Mouse (Mus musculus) forebrain, embryonic 13.5 days (tissue): Measurements from ENCODE around the gene Ksr1. TPM values are rescaled to one million over a fixed set of nuclear protein-coding genes. Genes with fewer than 3 reads are reported as not detected.

Source experiments
- ATAC-seq: fragments of 200-750 bp; cut with Nextera tagmentation; 2 replicates; pipeline ENCODE4 v1.8.0; 2017
- H3K27ac ChIP-seq: fragments of 300-500 bp; sonication (generic); 2 replicates; pipeline ENCODE4 v1.5.1; 2015; ENCODE audit warnings: inconsistent platforms, mild to moderate bottlenecking, moderate library complexity
- H3K27me3 ChIP-seq: fragments of 300-500 bp; sonication (generic); 2 replicates; pipeline ENCODE4 v1.6.1; 2015; ENCODE audit warnings: mild to moderate bottlenecking, inconsistent platforms
- H3K36me3 ChIP-seq: fragments of 300-500 bp; sonication (generic); 2 replicates; pipeline ENCODE4 v1.6.1; 2015; ENCODE audit warnings: mild to moderate bottlenecking, inconsistent platforms; ENCODE audit not compliant: poor library complexity, severe bottlenecking
- H3K4me1 ChIP-seq: fragments of 300-500 bp; sonication (generic); 2 replicates; pipeline ENCODE4 v1.6.1; 2015; ENCODE audit warnings: inconsistent platforms
- H3K4me2 ChIP-seq: fragments of 300-500 bp; sonication (generic); 2 replicates; pipeline ENCODE4 v1.6.1; 2015; ENCODE audit warnings: inconsistent platforms, mild to moderate bottlenecking, moderate library complexity
- H3K4me3 ChIP-seq: fragments of 300-500 bp; sonication (generic); 2 replicates; pipeline ENCODE4 v1.5.1; 2015; ENCODE audit warnings: mild to moderate bottlenecking, inconsistent platforms
- H3K9ac ChIP-seq: fragments of 300-500 bp; sonication (generic); 2 replicates; pipeline ENCODE4 v1.6.1; 2015; ENCODE audit warnings: mild to moderate bottlenecking, inconsistent platforms
- H3K9me3 ChIP-seq: fragments of 300-500 bp; sonication (generic); replicated peaks from 2 replicates; pipeline ENCODE4 v1.6.1; 2016; ENCODE audit warnings: inconsistent platforms
- WGBS: fragments of 180-500 bp; shearing (Covaris S2); methylation state at CpG from one replicate; pipeline ENCODE4 v1.1.7; 2015; 5-methylcytosine and 5-hydroxymethylcytosine counted together
- polyA plus RNA-seq: library from polyadenylated mRNA; unstranded; fragments of >200 nt; fragmentation: Nextera tagmentation; extraction: Ambion mirVana; gene quantifications from 2 replicates; pipeline ENCODE4 v1.2.1, GENCODE M21; 2015

Ksr1 gene
- polyA plus RNA-seq, 1 experiment from 2014 or later = 4.1 TPM

GRCm38 (mm10) chr11:79023342-79023741 lies 122.9 kb downstream of the Ksr1 start:
- Histone ChIP-seq H3K27me3 (no peaks in the 10 kb centered on the region), H3K4me2 (no peak overlapping the region), H3K27ac (no peak overlapping the region), H3K9me3 (no peaks in the 10 kb centered on the region), H3K4me3 (no peak overlapping the region), H3K9ac (no peak overlapping the region; the same call in 1 of the 2 replicates), H3K4me1 (no peaks in the 10 kb centered on the region), H3K36me3 (peaks cover 45% of the 10 kb centered on the region)
- no peak for ATAC-seq
- WGBS = 56% methylated on average over 7 of the region's 7 CpGs

GRCm38 (mm10) chr11:79022836-79023235 lies 123.4 kb downstream of the Ksr1 start:
- Histone ChIP-seq H3K27me3 (no peaks in the 10 kb centered on the region), H3K36me3 (peaks cover 43% of the 10 kb centered on the region), H3K9me3 (no peaks in the 10 kb centered on the region), H3K9ac (no peak overlapping the region; the same call in 1 of the 2 replicates), H3K4me3 (no peak overlapping the region), H3K27ac (no peak overlapping the region), H3K4me2 (no peak overlapping the region), H3K4me1 (no peaks in the 10 kb centered on the region)
- ATAC-seq = no peak
- WGBS = 71% methylated on average over 4 of the region's 4 CpGs

GRCm38 (mm10) chr11:79020535-79021045 lies 125.6 kb downstream of the Ksr1 start:
- 89% methylated on average over 21 of the region's 21 CpGs for WGBS
- no peak overlapping the region for H3K27ac ChIP-seq
- H3K36me3 ChIP-seq = peaks cover 57% of the 10 kb centered on the region
- no peak for ATAC-seq
- no peak overlapping the region for H3K4me2 ChIP-seq
- H3K9ac ChIP-seq = no peak overlapping the region
- H3K4me1 ChIP-seq = no peaks in the 10 kb centered on the region
- no peaks in the 10 kb centered on the region for H3K27me3 ChIP-seq
- no peaks in the 10 kb centered on the region for H3K9me3 ChIP-seq
- no peak overlapping the region for H3K4me3 ChIP-seq

GRCm38 (mm10) chr11:79019839-79020534 lies 126.2 kb downstream of the Ksr1 start:
- H3K27me3 ChIP-seq = no peaks in the 10 kb centered on the region
- no peak overlapping the region for H3K9ac ChIP-seq
- H3K4me1 ChIP-seq = no peaks in the 10 kb centered on the region
- peaks cover 58% of the 10 kb centered on the region for H3K36me3 ChIP-seq
- ATAC-seq = no peak
- no peak overlapping the region for H3K4me2 ChIP-seq
- no peak overlapping the region for H3K4me3 ChIP-seq
- no peak overlapping the region for H3K27ac ChIP-seq
- WGBS = 87% methylated on average over 17 of the region's 17 CpGs
- H3K9me3 ChIP-seq = no peaks in the 10 kb centered on the region

GRCm38 (mm10) chr11:79018954-79019704 lies 127.1 kb downstream of the Ksr1 start:
- Histone ChIP-seq H3K27me3 (no peaks in the 10 kb centered on the region), H3K9me3 (no peaks in the 10 kb centered on the region), H3K36me3 (peaks cover 58% of the 10 kb centered on the region), H3K4me3 (no peak overlapping the region), H3K9ac (no peak overlapping the region), H3K27ac (no peak overlapping the region), H3K4me1 (peaks cover 5% of the 10 kb centered on the region), H3K4me2 (no peak overlapping the region)
- WGBS = 53% methylated on average over 11 of the region's 11 CpGs
- ATAC-seq = no peak

GRCm38 (mm10) chr11:79017161-79017606 lies 129.0 kb downstream of the Ksr1 start:
- WGBS = 78% methylated on average over 7 of the region's 7 CpGs
- no peak overlapping the region for H3K27ac ChIP-seq
- no peaks in the 10 kb centered on the region for H3K9me3 ChIP-seq
- H3K4me1 ChIP-seq = peaks cover 7% of the 10 kb centered on the region
- no peak overlapping the region for H3K4me2 ChIP-seq
- ATAC-seq = no peak
- no peak overlapping the region for H3K4me3 ChIP-seq
- peaks cover 58% of the 10 kb centered on the region for H3K36me3 ChIP-seq
- no peaks in the 10 kb centered on the region for H3K27me3 ChIP-seq
- no peak overlapping the region for H3K9ac ChIP-seq

GRCm38 (mm10) chr11:79016236-79016635 lies 130.0 kb downstream of the Ksr1 start:
- Histone ChIP-seq H3K4me3 (no peak overlapping the region), H3K27me3 (no peaks in the 10 kb centered on the region), H3K4me1 (peaks cover 7% of the 10 kb centered on the region), H3K27ac (no peak overlapping the region), H3K9ac (no peak overlapping the region), H3K36me3 (peaks cover 54% of the 10 kb centered on the region), H3K4me2 (no peak overlapping the region), H3K9me3 (no peaks in the 10 kb centered on the region)
- ATAC-seq = no peak
- WGBS = 52% methylated on average over 12 of the region's 12 CpGs

GRCm38 (mm10) chr11:79015660-79016215 lies 130.5 kb downstream of the Ksr1 start:
- Histone ChIP-seq H3K36me3 (peaks cover 49% of the 10 kb centered on the region), H3K27me3 (no peaks in the 10 kb centered on the region), H3K27ac (no peak overlapping the region), H3K4me1 (peaks cover 7% of the 10 kb centered on the region), H3K4me2 (no peak overlapping the region), H3K9me3 (no peaks in the 10 kb centered on the region), H3K9ac (no peak overlapping the region), H3K4me3 (no peak overlapping the region)
- WGBS = 89% methylated on average over 24 of the region's 24 CpGs
- no peak for ATAC-seq

- Histone ChIP-seq H3K4me1 (peaks cover 7% of the 10 kb centered on the region), H3K9ac (no peak overlapping the region), H3K9me3 (no peaks in the 10 kb centered on the region), H3K36me3 (peaks cover 39% of the 10 kb centered on the region), H3K27ac (no peak overlapping the region), H3K4me2 (no peak overlapping the region), H3K4me3 (no peak overlapping the region), H3K27me3 (no peaks in the 10 kb centered on the region)
- 75% methylated on average over 15 of the region's 15 CpGs for WGBS
- no peak for ATAC-seq
Observed at GRCm38 (mm10) chr11:79014602-79015325, 131.4 kb downstream of the Ksr1 start.

GRCm38 (mm10) chr11:79013806-79014205 lies 132.4 kb downstream of the Ksr1 start:
- H3K4me2 ChIP-seq = no peak overlapping the region
- no peak overlapping the region for H3K4me3 ChIP-seq
- no peak for ATAC-seq
- peaks cover 7% of the 10 kb centered on the region for H3K4me1 ChIP-seq
- H3K9me3 ChIP-seq = no peaks in the 10 kb centered on the region
- no peaks in the 10 kb centered on the region for H3K27me3 ChIP-seq
- no peak overlapping the region; the same call in 1 of the 2 replicates for H3K9ac ChIP-seq
- H3K27ac ChIP-seq = no peak overlapping the region
- 64% methylated on average over 9 of the region's 9 CpGs for WGBS
- H3K36me3 ChIP-seq = peaks cover 30% of the 10 kb centered on the region

GRCm38 (mm10) chr11:79013056-79013455 lies 133.2 kb downstream of the Ksr1 start:
- ATAC-seq = no peak
- no peak overlapping the region for H3K9ac ChIP-seq
- H3K4me3 ChIP-seq = no peak overlapping the region
- H3K36me3 ChIP-seq = peaks cover 24% of the 10 kb centered on the region
- no peaks in the 10 kb centered on the region for H3K27me3 ChIP-seq
- H3K4me2 ChIP-seq = no peak overlapping the region
- no peaks in the 10 kb centered on the region for H3K9me3 ChIP-seq
- no peak overlapping the region for H3K27ac ChIP-seq
- peaks cover 7% of the 10 kb centered on the region for H3K4me1 ChIP-seq

GRCm38 (mm10) chr11:79012529-79012928 lies 133.7 kb downstream of the Ksr1 start:
- H3K4me2 ChIP-seq = no peak overlapping the region
- H3K4me1 ChIP-seq = peaks cover 7% of the 10 kb centered on the region
- ATAC-seq = no peak
- WGBS = 98% methylated on average over 2 of the region's 2 CpGs
- peaks cover 19% of the 10 kb centered on the region for H3K36me3 ChIP-seq
- no peaks in the 10 kb centered on the region for H3K27me3 ChIP-seq
- no peak overlapping the region for H3K27ac ChIP-seq
- H3K9me3 ChIP-seq = no peaks in the 10 kb centered on the region
- no peak overlapping the region for H3K4me3 ChIP-seq
- H3K9ac ChIP-seq = no peak overlapping the region
